Mouse (Mus musculus) MEL (cell line): ENCODE data around the gene 4930402F06Rik. TPM values are rescaled to one million over a fixed set of nuclear protein-coding genes. Genes with fewer than 3 reads are reported as not detected.
A peak's percentile ranks its signal among the peaks of the same experiment; 100 is the strongest.

Experiments used
- DNase-seq: peaks from one replicate; pipeline ENCODE4 v3.0.0; 2011; ENCODE audit warnings: low read depth, low spot score
- H3K27ac ChIP-seq: 2 replicates; pipeline ENCODE4 v1.5.1; 2012; ENCODE audit warnings: low read depth, mild to moderate bottlenecking, control low read depth, low read length, moderate library complexity; ENCODE audit not compliant: control insufficient read depth
- H3K27me3 ChIP-seq, 2 experiments: fragments of 150-350 bp in 1 of 2; sonication (generic) in 1 of 2; 2 replicates each; pipeline ENCODE4 v1.6.1; 2012; ENCODE audit warnings: low read length in 2 of 2, mild to moderate bottlenecking in 2 of 2, improper control_type of control experiment in 1 of 2, moderate library complexity in 1 of 2; ENCODE audit not compliant: insufficient read depth in 2 of 2, control insufficient read depth in 1 of 2
- H3K36me3 ChIP-seq, 2 experiments: 2 replicates each; pipeline ENCODE4 v1.6.1; 2012 to 2014; ENCODE audit warnings: low read length in 2 of 2, improper control_type of control experiment in 1 of 2, inconsistent platforms in 1 of 2, mild to moderate bottlenecking in 1 of 2; ENCODE audit not compliant: insufficient read depth in 2 of 2, control insufficient read depth in 1 of 2
- H3K4me1 ChIP-seq, 2 experiments: fragments of 150-350 bp in 1 of 2; sonication (generic) in 1 of 2; 2 replicates each; pipeline ENCODE4 v1.6.1; 2012; ENCODE audit warnings: low read length in 2 of 2, improper control_type of control experiment in 1 of 2, mild to moderate bottlenecking in 1 of 2; ENCODE audit not compliant: insufficient read depth in 2 of 2, control insufficient read depth in 1 of 2
- H3K4me3 ChIP-seq, 2 experiments: fragments of 150-350 bp in 1 of 2; sonication (generic) in 1 of 2; 2 replicates each; pipeline ENCODE4 v1.5.1; 2012; ENCODE audit warnings: low read depth in 2 of 2, low read length in 2 of 2, mild to moderate bottlenecking in 2 of 2, moderate library complexity in 2 of 2, control low read depth in 1 of 2, improper control_type of control experiment in 1 of 2; ENCODE audit not compliant: control insufficient read depth in 1 of 2, insufficient read depth in 1 of 2
- H3K79me2 ChIP-seq: 2 replicates; pipeline ENCODE4 v1.6.1; 2012; ENCODE audit warnings: mild to moderate bottlenecking, low read length, moderate library complexity; ENCODE audit not compliant: control insufficient read depth, poor library complexity, insufficient read depth
- H3K9ac ChIP-seq: 2 replicates; pipeline ENCODE4 v1.6.1; 2012; ENCODE audit warnings: low read depth, mild to moderate bottlenecking, control low read depth, low read length, moderate library complexity; ENCODE audit not compliant: control insufficient read depth, poor library complexity, severe bottlenecking
- H3K9me3 ChIP-seq: fragments of 150-350 bp; sonication (generic); replicated peaks from 2 replicates; pipeline ENCODE4 v1.6.1; 2012; ENCODE audit warnings: mild to moderate bottlenecking, low read length, improper control_type of control experiment, moderate library complexity; ENCODE audit not compliant: insufficient read depth
- CHD1 ChIP-seq: IDR thresholded peaks from 2 replicates; pipeline ENCODE4 v1.6.1; 2012; ENCODE audit warnings: low read depth, mild to moderate bottlenecking, inconsistent platforms, low read length, improper control_type of control experiment
- E2F4 ChIP-seq: IDR thresholded peaks from 2 replicates; pipeline ENCODE4 v1.6.1; 2011; ENCODE audit warnings: low read depth, low read length, improper control_type of control experiment, borderline replicate concordance
- ETS1 ChIP-seq: IDR thresholded peaks from 2 replicates; pipeline ENCODE4 v1.6.1; 2012; ENCODE audit warnings: low read depth, mild to moderate bottlenecking, inconsistent platforms, low read length, improper control_type of control experiment, moderate library complexity
- JUND ChIP-seq: IDR thresholded peaks from 2 replicates; pipeline ENCODE4 v1.6.1; 2011; ENCODE audit warnings: low read depth, mild to moderate bottlenecking, improper control_type of control experiment, low read length
- KAT2A ChIP-seq: conservative IDR thresholded peaks from 2 replicates; pipeline ENCODE4 v1.6.1; 2012; ENCODE audit warnings: low read depth, low read length, improper control_type of control experiment, inconsistent platforms
- MAZ ChIP-seq: IDR thresholded peaks from 2 replicates; pipeline ENCODE4 v1.6.1; 2012; ENCODE audit warnings: low read depth, mild to moderate bottlenecking, inconsistent platforms, low read length, improper control_type of control experiment
- MEF2A ChIP-seq: IDR thresholded peaks from 2 replicates; pipeline ENCODE4 v1.6.1; 2014; ENCODE audit warnings: low read depth, mild to moderate bottlenecking, inconsistent platforms, low read length, improper control_type of control experiment; ENCODE audit not compliant: poor library complexity, insufficient replicate concordance, severe bottlenecking; ENCODE audit errors: extremely low read depth
- MXI1 ChIP-seq: IDR thresholded peaks from 2 replicates; pipeline ENCODE4 v1.6.1; 2011; ENCODE audit warnings: mild to moderate bottlenecking, low read depth, low read length, improper control_type of control experiment
- MYC ChIP-seq: IDR thresholded peaks from 2 replicates; pipeline ENCODE4 v1.6.1; 2011; ENCODE audit warnings: low read depth, mild to moderate bottlenecking, low read length, improper control_type of control experiment, moderate library complexity
- POLR2AphosphoS5 ChIP-seq: IDR thresholded peaks from 2 replicates; pipeline ENCODE4 v1.6.1; 2012; ENCODE audit warnings: low read depth, borderline replicate concordance, mild to moderate bottlenecking, inconsistent platforms, low read length, moderate library complexity, mixed read lengths
- RCOR1 ChIP-seq: IDR thresholded peaks from 2 replicates; pipeline ENCODE4 v1.6.1; 2012; ENCODE audit warnings: low read depth, mild to moderate bottlenecking, inconsistent platforms, low read length, improper control_type of control experiment
- SMC3 ChIP-seq: IDR thresholded peaks from 2 replicates; pipeline ENCODE4 v1.6.1; 2011; ENCODE audit warnings: low read depth, low read length, improper control_type of control experiment
- UBTF ChIP-seq: IDR thresholded peaks from 2 replicates; pipeline ENCODE4 v1.6.1; 2012; ENCODE audit warnings: low read depth, mild to moderate bottlenecking, inconsistent platforms, low read length, improper control_type of control experiment, moderate library complexity, borderline replicate concordance; ENCODE audit not compliant: insufficient read depth
- USF1 ChIP-seq: IDR thresholded peaks from 2 replicates; pipeline ENCODE4 v1.6.1; 2014; ENCODE audit warnings: low read depth, mild to moderate bottlenecking, inconsistent platforms, low read length, improper control_type of control experiment, moderate library complexity
- ZKSCAN1 ChIP-seq: IDR thresholded peaks from 2 replicates; pipeline ENCODE4 v1.6.1; 2012; ENCODE audit warnings: low read depth, mild to moderate bottlenecking, inconsistent platforms, low read length, improper control_type of control experiment, moderate library complexity
- polyA plus RNA-seq, 2 experiments: library from polyadenylated mRNA; stranded (reverse) in 1 of 2; unstranded in 1 of 2; fragments of >175 nt in 1 of 2; fragments of >200 nt in 1 of 2; gene quantifications; 2 replicates each; pipeline versions ENCODE4 v1.2.1 to v1.2.4; 2012; ENCODE audit warnings: low replicate concordance in 2 of 2, low read depth in 1 of 2; ENCODE audit not compliant: insufficient read length in 2 of 2, insufficient read depth in 1 of 2, missing spikeins in 1 of 2
- total RNA-seq: library from RNA; depleted of rRNA; stranded (reverse); fragments of 300-350 nt; gene quantifications from 2 replicates; pipeline ENCODE4 v1.2.3, GENCODE M21; 2012

Gene 4930402F06Rik
- total and polyA plus RNA-seq, 3 experiments: not detected

GRCm38 (mm10) chr2:35412246-35412645 is 15.3 kb upstream of the 4930402F06Rik start:
- no peaks in the 10 kb centered on the region for H3K27me3 ChIP-seq
- no peak overlapping the region for H3K9ac ChIP-seq
- peaks cover 1 to 6% of the 10 kb centered on the region in 2 experiments; a peak in 3 of 4 replicates for H3K36me3 ChIP-seq
- H3K4me3 ChIP-seq: no peak overlapping the region
- no peaks in the 10 kb centered on the region for H3K79me2 ChIP-seq
- no peak for TF ChIP-seq MAZ
- TF ChIP-seq MYC: no peak
- no peak for TF ChIP-seq CHD1
- no peak for TF ChIP-seq ZKSCAN1
- no peak for TF ChIP-seq MXI1
- TF ChIP-seq KAT2A: no peak
- no peak for TF ChIP-seq ETS1
- no peak for TF ChIP-seq POLR2AphosphoS5
- TF ChIP-seq E2F4: no peak
- TF ChIP-seq SMC3: no peak
- no peak for TF ChIP-seq JUND
- TF ChIP-seq MEF2A: no peak
- H3K27ac ChIP-seq: no peak overlapping the region
- H3K4me1 ChIP-seq: peaks cover 5 to 8% of the 10 kb centered on the region in 2 experiments
- H3K9me3 ChIP-seq: no peaks in the 10 kb centered on the region
- no peak for DNase-seq

- DNase-seq: no peak
- peaks cover 1 to 2% of the 10 kb centered on the region in 2 experiments; a peak in 1 of 4 replicates for H3K36me3 ChIP-seq
- no peaks in the 10 kb centered on the region for H3K79me2 ChIP-seq
- H3K9me3 ChIP-seq: no peaks in the 10 kb centered on the region
- no peaks in the 10 kb centered on the region for H3K27me3 ChIP-seq
- no peak for TF ChIP-seq ZKSCAN1
- no peak for TF ChIP-seq SMC3
- TF ChIP-seq CHD1: no peak
- TF ChIP-seq USF1: peak; percentile 32; the same call in 1 of the 2 replicates
- no peak for TF ChIP-seq MYC
- no peak for TF ChIP-seq POLR2AphosphoS5
- TF ChIP-seq UBTF: no peak
- TF ChIP-seq RCOR1: no peak
- H3K4me3 ChIP-seq: no peak overlapping the region
- no peak overlapping the region for H3K27ac ChIP-seq
- H3K4me1 ChIP-seq: peaks cover 2% of the 10 kb centered on the region in 2 experiments; a peak in 3 of 4 replicates
- H3K9ac ChIP-seq: no peak overlapping the region
Measured at GRCm38 (mm10) chr2:35411640-35412190, 14.7 kb upstream of the 4930402F06Rik start.
